Mouse (Mus musculus) large intestine, adult 2 months (tissue): ENCODE measurements at regions not wholly inside any gene's neighbourhood (a gene's known extent, or its start where the extent isn't known, plus 50 kb on each side); places are given as distances from the start of the nearest gene placed in this dataset.

Experiments used
- DNase-seq: peaks from one replicate; pipeline ENCODE4 v3.0.0-alpha.2; 2012; ENCODE audit warnings: low read depth, low spot score
- WGBS: fragments of 180-500 bp; shearing (Covaris S2); methylation state at CpG from one replicate; pipeline ENCODE4 v1.1.7; 2018; 5-methylcytosine and 5-hydroxymethylcytosine counted together

DNA sequence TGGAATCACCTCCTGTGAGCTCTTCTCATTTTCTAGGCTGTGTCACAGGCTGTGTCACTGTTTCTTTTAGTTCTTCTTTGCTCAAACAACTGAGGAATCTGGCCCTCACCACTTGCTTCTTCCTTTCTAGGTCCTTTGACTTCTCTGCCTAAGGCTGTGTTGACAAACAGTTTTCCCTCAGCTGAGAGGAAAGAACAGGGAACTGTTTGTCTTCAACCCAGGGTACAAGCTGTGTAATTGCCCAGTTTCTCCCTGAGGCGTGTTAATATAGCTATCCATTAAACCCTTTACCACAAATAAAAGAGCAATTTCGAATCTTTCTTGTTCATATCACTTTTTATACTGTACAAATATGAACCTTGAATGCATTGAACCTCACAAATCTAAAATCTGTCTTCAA is 542.1 kb downstream of the Nyap2 start:
- DNase-seq: no peak
- WGBS: 37% methylated on average over 2 of the region's 2 CpGs

- DNase-seq: no peak
- WGBS: 56% methylated on average over 4 of the region's 4 CpGs
These were observed 547.4 kb downstream of the Nyap2 start for GRCm38 (mm10) chr1:81624141-81624540.

GRCm38 (mm10) chr1:81632704-81633103 is 556.0 kb downstream of the Nyap2 start:
- no peak for DNase-seq
- 30% methylated on average over 1 of the region's 1 CpGs for WGBS

DNA sequence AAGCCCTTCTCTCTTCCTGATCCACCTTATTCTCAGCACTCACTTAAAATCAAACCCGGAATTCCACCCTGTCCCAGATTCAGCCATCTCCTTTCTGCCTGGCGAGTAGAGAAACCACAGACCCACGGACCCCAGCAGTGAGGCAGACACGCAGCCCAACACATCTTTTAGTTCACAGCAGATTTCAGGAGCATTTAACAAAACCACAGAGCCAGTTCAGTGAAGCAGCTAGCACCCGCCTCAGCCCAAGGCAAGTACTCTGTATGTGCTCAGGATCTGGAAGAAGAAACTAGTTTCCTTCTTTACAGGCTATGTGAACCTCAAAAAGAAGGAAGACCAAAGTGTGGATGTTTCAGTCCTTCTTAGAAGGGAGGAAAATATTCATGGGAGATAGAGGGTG is 560.6 kb downstream of the Nyap2 start:
- DNase-seq: no peak
- 86% methylated on average over 5 of the region's 5 CpGs for WGBS

- WGBS: 78% methylated on average over 9 of the region's 9 CpGs
- no peak for DNase-seq
These were observed 576.4 kb downstream of the Nyap2 start for GRCm38 (mm10) chr1:81652990-81653717.

- WGBS: 58% methylated on average over 4 of the region's 4 CpGs
- no peak for DNase-seq
These were observed 571.7 kb upstream of the Gm9747 start for GRCm38 (mm10) chr1:81661245-81661644.

GRCm38 (mm10) chr1:81671142-81671541 is 561.8 kb upstream of the Gm9747 start:
- no peak for DNase-seq
- 53% methylated on average over 2 of the region's 2 CpGs for WGBS

DNA sequence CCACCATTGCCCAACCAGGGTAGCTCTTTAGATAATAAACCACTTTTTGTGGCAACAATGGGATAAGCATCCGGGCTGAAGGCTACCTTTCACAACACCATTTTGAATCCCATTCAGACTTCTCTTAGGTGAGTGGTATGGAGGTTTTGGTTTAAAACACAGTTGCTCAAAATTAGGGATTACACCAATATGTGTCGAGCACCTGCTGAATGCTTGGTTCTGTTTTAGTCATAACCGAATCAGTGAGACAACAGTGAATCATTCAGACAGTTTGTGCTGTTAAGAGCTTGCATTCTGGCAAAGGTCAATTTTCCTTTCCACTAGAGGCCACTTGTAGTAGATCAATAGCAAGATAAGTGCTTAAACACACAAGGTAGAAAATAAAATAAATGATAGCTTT is 561.2 kb upstream of the Gm9747 start:
- WGBS: 51% methylated on average over 3 of the region's 3 CpGs
- DNase-seq: no peak

DNA sequence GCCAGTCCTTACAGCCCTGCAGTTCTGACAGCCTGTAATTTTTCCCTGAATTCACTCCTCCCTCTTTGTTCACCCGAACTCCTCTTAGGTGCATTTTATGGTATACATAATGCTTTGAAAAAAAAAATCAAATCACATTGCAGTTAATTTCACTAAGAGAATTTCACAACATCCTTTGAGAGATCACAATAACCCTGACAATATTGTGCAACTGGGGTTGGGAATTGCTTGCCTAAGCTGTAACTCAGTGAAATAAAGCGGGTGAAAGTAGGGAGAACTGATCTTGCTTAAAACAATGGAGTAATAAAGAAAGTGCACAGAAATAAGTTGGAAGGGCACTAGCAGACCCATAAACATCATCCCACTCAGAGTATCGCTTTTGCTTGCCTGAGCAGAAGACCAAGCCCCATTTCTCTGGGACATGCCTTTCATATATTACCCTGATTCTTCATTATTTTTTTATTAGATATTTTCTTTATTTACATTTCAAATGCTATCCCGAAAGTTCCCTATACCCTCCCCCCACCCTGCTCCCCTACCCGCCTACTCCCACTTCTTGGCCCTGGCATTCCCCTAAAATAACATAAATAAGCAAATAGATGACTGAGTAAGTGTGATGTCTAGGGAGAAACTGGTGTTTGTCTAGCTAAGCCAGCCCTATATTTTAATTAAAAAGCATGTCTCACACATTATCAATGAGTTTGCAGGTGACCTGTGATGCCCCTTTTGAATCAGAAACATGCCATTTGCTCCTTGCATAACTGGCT is 557.2 kb upstream of the Gm9747 start:
- DNase-seq: no peak
- 33% methylated on average over 5 of the region's 5 CpGs for WGBS

- no peak for DNase-seq
- WGBS: 63% methylated on average over 1 of the region's 1 CpGs
These were observed 555.0 kb upstream of the Gm9747 start for GRCm38 (mm10) chr1:81677768-81678400.

DNA sequence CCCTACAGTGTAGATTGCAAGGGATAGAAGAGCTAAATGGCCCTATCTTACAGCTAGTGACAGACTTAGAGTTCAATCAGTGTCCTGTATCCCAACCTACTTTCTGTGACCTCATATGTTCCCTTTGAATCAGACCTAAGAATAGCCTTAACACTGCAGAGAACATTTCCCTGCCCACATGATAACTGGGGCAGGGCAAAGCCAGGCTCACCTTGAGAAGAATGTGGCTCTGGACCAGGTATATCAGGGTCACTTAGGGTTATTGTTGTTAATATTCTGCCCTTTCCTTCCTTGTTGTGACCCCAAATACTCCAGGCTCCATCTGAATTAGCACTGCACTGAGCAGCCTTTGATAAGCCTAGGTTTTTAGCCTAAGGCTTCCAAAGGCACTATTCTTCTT is 536.8 kb upstream of the Gm9747 start:
- DNase-seq: no peak

DNA sequence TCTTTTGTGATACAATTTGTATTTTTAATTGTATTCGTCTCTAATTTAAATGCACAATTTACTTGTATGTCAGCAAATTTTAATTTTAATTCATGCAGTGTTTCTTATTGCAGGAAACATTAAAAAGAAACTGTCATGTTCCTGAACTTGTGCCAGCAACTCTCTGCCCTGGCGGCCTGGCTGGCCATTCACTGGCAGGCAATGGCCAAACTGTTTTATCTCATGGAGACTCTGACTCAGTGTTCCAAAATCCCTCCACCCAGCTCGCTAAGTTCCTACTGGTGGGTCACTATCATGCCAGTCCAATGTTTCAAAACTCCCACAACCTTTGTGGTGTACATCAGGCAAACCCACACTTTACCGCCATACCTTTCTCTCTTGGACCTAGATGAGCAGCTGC is 523.7 kb upstream of the Gm9747 start:
- 78% methylated on average over 4 of the region's 4 CpGs for WGBS
- no peak for DNase-seq

GRCm38 (mm10) chr1:81717091-81717490 is 515.8 kb upstream of the Gm9747 start:
- 74% methylated on average over 6 of the region's 6 CpGs for WGBS

DNA sequence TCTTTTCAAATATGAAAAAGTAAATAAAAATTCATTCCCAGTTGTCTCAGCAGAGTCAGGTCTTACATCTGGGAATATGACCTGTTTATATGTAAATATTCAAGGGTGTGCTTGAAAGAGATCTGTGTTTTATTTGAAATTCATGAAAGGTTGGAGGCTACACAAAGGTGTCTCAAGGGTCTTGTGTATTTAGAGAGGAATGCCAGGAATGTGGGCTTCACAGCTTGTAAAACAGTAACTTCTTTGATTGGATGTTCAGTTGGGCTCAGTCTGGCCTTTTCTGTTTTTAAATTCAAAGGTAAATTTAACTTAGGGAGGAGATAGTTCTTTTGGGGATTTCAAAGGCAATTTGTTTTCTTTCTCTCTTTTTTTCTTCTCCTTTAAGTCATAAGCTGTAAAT is 514.7 kb upstream of the Gm9747 start:
- no peak for DNase-seq

More at GRCm38 (mm10) chr1:81717091-81717490, 515.8 kb upstream of the Gm9747 start:
- no peak for DNase-seq

DNA sequence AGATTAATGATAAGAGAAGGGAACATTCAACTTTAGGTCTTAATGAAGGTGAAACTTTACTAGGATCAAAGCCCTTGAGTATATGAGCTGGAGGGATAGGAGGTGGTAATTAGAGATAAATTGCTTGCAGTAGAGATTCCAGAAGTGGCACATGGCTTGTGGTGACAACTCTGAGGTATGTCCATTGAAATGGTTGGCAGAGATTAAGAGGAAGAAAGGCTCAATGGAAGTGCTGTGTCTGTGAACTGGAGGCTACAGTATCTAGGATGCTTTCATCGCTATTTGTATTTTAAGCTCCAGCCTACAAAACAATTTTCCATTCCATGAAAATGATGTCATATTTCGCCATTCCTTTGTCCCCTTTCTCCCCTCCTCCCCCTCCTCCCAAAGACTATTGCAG is 508.1 kb upstream of the Gm9747 start:
- 85% methylated on average over 2 of the region's 2 CpGs for WGBS
- DNase-seq: no peak

- 89% methylated on average over 2 of the region's 2 CpGs for WGBS
- DNase-seq: no peak
These were observed 506.4 kb upstream of the Gm9747 start for GRCm38 (mm10) chr1:81726268-81727132.

DNA sequence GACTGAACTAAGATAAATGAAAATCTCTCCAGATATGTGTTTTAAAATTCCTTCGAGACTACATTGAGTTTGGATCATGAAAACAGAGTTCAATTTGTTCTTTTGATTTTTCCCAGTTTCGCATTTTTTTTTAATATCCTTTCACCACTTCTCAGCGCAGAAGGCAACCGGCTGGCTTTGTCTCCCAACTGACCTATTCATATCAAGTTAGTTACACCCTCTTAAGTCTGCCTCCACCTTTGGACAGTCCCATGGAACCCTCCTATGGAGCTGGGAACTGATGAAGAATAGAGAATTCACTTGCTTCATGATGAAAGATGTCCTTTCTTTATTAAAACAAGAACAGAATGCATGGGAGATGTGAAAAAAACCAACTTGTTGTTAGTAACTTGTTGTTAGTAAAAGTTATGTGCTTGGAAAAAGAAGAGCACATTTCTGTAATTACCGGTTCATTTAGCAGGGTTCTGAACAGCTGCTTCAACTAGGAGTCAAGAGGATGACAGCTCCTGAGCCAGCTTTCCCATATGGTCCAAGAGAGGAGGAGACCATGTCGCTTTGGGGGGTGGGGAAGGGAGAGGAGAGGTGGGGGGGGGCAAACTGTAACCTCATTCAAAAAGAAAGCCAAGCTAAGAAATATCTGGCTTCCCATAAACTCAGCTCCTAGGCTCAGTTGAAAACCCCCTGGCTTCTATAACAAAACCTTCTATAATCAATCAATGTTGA is 495.6 kb upstream of the Gm9747 start:
- 85% methylated on average over 6 of the region's 6 CpGs for WGBS
- DNase-seq: no peak

GRCm38 (mm10) chr1:81738384-81738783 is 494.5 kb upstream of the Gm9747 start:
- 33% methylated on average over 2 of the region's 2 CpGs for WGBS

DNA sequence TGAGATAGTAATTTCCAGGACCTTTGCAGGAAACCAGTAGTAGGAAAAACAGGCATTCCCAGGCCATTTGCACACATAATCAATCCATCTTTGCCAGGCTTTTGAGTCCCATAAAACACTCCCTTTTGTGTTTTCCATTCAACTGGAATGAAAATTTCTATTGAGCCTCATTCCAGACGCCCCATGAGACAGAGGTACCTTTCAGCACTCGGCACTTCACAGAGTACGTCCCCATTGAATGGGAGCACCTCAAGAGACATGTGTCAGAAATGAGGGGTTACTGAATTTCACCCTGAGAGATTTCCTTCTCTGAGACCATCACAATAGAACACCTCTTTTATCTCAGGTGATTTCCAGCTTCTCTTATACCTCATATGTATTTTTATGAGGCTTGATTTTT is 493.5 kb upstream of the Gm9747 start:
- WGBS: 67% methylated on average over 3 of the region's 3 CpGs
- no peak for DNase-seq

More at GRCm38 (mm10) chr1:81738384-81738783, 494.5 kb upstream of the Gm9747 start:
- DNase-seq: no peak
